Mouse (Mus musculus): Measurements from ENCODE around the gene Prdm16.

GRCm38 (mm10) chr4:154641296-154642110 is 4.8 kb upstream of the Prdm16 start:
- TF ChIP-seq EP300 (IDR thresholded peaks at IDR 0.05; ENCODE audit: low read depth) (no peak), CTCF (IDR thresholded peaks at IDR 0.05; ENCODE audit: low read depth) (no peak)

All from liver, postnatal 0 days (tissue).